Mouse (Mus musculus) spleen, adult 18-20 months (tissue): ENCODE measurements at regions not wholly inside any gene's neighbourhood (a gene's known extent, or its start where the extent isn't known, plus 50 kb on each side); places are given as distances from the start of the nearest gene placed in this dataset.

Experiments used
- DNase-seq, 2 experiments: peaks; one replicate each; pipeline ENCODE4 v3.0.0; 2022; ENCODE audit warnings: mixed read lengths in 2 of 2

- DNase-seq: no peak
Measured at GRCm38 (mm10) chr9:61489147-61489546, 117.0 kb downstream of the Tle3 start.

- DNase-seq: no peak
Measured at GRCm38 (mm10) chr9:61487824-61488223, 115.7 kb downstream of the Tle3 start.

DNA sequence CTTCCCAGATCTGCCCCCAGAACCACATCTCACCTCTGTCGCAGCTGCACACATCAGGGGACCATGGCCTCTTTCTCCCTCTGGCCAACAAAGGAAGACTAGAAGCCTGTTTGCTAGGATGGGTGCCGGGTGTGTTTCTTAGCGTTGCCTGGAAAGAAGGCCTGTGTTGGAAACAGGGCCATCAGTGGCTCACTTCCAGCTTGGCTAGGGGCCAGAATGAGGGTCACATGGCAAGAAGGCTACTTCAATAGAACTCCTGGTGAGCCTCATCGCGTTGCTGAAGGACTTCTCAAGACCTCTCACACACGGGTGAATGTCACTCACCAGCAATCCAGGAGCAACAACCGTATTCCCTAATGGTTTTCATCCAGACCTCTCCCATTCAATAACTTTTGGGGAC, 115.0 kb downstream of the Tle3 start:
- DNase-seq: no peak

DNA sequence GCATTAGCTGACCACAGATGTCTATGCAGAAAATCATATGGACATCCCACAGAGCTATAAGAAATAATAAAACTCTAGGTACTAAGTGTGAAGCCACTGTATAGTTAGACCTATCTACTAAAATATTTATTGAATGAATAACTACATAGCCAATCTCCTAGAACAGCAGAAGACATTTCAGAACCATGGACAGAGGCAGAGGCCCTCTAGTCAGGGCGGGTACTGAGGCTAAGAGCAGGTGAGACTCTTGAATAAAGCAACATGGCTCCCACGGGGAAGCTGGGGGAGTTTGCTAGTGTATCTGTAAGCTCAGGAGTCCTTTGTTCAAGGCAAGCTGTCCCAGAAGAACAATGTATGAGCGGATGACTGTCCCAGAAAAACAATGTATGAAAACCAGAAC, 112.2 kb downstream of the Tle3 start:
- peak in 1 of 2 experiments; percentile 26 for DNase-seq

GRCm38 (mm10) chr9:61479626-61480025, 107.5 kb downstream of the Tle3 start:
- no peak for DNase-seq

DNA sequence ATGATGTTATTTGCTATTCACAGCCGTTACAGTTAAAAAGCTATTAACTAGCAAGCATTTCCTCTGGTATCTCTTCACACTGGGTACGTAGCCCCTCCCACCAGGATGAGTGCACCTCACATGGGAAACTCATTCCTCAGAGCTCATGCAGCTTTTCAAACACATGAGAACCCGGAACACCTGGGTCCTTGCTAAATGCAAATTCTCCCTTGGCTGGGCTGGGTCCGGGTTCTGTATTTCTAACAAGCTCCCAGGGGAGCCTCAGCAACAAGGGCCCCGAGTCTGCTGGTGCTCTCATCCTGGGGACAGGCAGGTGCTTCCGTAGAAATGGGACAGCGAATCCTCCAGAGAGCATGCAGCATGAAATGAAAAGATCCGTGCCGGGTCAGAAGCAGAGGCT, 106.7 kb downstream of the Tle3 start:
- DNase-seq: peak; percentile 27 to 42

GRCm38 (mm10) chr9:61476351-61476750, 104.2 kb downstream of the Tle3 start:
- no peak for DNase-seq

DNA sequence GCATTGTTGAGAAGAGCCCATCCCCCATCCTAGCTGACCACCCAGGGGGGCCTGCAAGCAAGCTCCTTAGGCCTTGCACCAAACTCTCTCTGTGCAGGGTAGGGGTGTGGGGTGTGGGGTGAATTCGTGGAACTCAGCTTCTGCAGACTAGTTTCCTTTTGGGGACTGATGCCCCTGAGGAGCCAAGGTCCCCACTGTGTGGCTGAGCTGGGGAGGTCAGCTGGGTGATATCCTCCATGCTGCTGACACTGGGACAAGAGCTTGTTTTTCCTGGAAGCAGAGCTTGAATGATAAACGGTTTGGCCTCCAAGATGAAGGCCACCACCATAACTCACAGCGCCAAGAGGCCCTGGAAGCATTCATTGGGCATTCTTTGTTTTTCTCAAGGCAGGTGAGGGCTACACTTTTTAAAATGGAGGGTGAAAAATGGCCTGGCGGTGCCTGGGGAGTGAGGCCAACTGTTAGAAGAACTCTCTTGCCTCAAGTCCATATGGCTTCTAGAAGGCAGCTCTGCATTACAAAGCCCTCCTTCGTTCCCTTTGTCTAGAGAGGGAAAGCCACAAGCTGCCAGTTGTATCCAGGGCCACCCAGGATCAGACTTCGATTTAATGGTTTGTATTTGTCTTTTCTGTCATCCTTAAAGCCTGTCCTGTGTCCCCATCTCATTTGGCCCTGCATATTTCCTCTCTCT, 98.8 kb downstream of the Tle3 start:
- DNase-seq: no peak

- no peak for DNase-seq
Measured at GRCm38 (mm10) chr9:61468897-61469509, 96.8 kb downstream of the Tle3 start.

- no peak for DNase-seq
Measured at GRCm38 (mm10) chr9:61468368-61468848, 96.2 kb downstream of the Tle3 start.
